Mouse (Mus musculus) lung, postnatal 0 days (tissue): ENCODE measurements around the gene Bex4.

Experiments
- CTCF ChIP-seq: IDR thresholded peaks from 2 replicates; pipeline ENCODE4 v1.5.1; 2016; ENCODE audit warnings: antibody characterized with exemption, mild to moderate bottlenecking
- EP300 ChIP-seq: IDR thresholded peaks from 2 replicates; pipeline ENCODE4 v1.6.1; 2016; ENCODE audit warnings: antibody characterized with exemption, mild to moderate bottlenecking, control low read depth

GRCm38 (mm10) chrX:136094421-136094820, 44.4 kb upstream of the Bex4 start:
- TF ChIP-seq CTCF (no peak), EP300 (no peak)
